Mouse (Mus musculus): ENCODE results near the gene Kctd6.

DNA sequence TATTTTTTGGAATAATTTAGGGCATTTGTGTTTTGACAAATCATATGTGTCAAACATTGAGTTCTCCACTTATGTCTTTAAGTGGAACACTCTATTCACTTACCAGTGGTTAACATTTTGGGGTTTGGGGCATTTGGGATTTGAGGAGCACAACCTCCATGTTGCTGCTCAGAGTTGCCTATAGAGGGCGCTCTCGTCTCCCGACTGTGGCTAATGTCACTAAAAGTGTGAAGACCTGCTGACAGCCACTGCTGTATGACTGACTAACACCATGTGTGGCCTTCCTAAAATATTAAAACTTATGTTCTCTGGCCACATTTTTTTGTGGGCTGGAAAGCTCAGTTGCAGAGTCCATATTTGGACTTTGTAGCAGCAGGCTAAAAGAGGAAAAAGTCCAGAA lies 30.6 kb upstream of the Kctd6 start:
- TF ChIP-seq POLR2A (IDR thresholded peaks at IDR 0.05; ENCODE audit: low read depth, low read length): no peak
- no peak for TF ChIP-seq CTCF (IDR thresholded peaks at IDR 0.05; ENCODE audit: extremely low read depth, insufficient read depth, insufficient read length, insufficient replicate concordance)
